Mouse (Mus musculus) hindbrain, embryonic 13.5 days (tissue): ENCODE data around the gene Gpr18. TPM values are rescaled to one million over a fixed set of nuclear protein-coding genes. Genes with fewer than 3 reads are reported as not detected.

Experiments
- ATAC-seq: fragments of 200-750 bp; cut with Nextera tagmentation; 2 replicates; pipeline ENCODE4 v1.8.0; 2017; ENCODE audit warnings: moderate TSS enrichment; ENCODE audit not compliant: low FRiP score
- H3K27ac ChIP-seq: fragments of 300-500 bp; sonication (generic); 2 replicates; pipeline ENCODE4 v1.5.1; 2015; ENCODE audit warnings: inconsistent platforms, mild to moderate bottlenecking, moderate library complexity
- H3K27me3 ChIP-seq: fragments of 300-500 bp; sonication (generic); 2 replicates; pipeline ENCODE4 v1.6.1; 2015; ENCODE audit warnings: mild to moderate bottlenecking, inconsistent platforms
- H3K36me3 ChIP-seq: fragments of 300-500 bp; sonication (generic); 2 replicates; pipeline ENCODE4 v1.6.1; 2015; ENCODE audit warnings: mild to moderate bottlenecking, inconsistent platforms
- H3K4me1 ChIP-seq: fragments of 300-500 bp; sonication (generic); replicated peaks from 2 replicates; pipeline ENCODE4 v1.6.1; 2015; ENCODE audit warnings: inconsistent platforms
- H3K4me2 ChIP-seq: fragments of 300-500 bp; sonication (generic); 2 replicates; pipeline ENCODE4 v1.6.1; 2015; ENCODE audit warnings: inconsistent platforms, mild to moderate bottlenecking, moderate library complexity
- H3K4me3 ChIP-seq: fragments of 300-500 bp; sonication (generic); 2 replicates; pipeline ENCODE4 v1.5.1; 2015; ENCODE audit warnings: mild to moderate bottlenecking, inconsistent platforms
- H3K9ac ChIP-seq: fragments of 300-500 bp; sonication (generic); 2 replicates; pipeline ENCODE4 v1.6.1; 2015; ENCODE audit warnings: mild to moderate bottlenecking, inconsistent platforms
- H3K9me3 ChIP-seq: fragments of 300-500 bp; sonication (generic); 2 replicates; pipeline ENCODE4 v1.6.1; 2016; ENCODE audit warnings: inconsistent platforms
- WGBS: fragments of 180-500 bp; shearing (Covaris S2); methylation state at CpG from one replicate; pipeline ENCODE4 v1.1.7; 2015; 5-methylcytosine and 5-hydroxymethylcytosine counted together
- polyA plus RNA-seq: library from polyadenylated mRNA; unstranded; fragments of >200 nt; fragmentation: Nextera tagmentation; extraction: Ambion mirVana; gene quantifications from 2 replicates; pipeline ENCODE4 v1.2.1, GENCODE M21; 2015

Gpr18 gene
- polyA plus RNA-seq, 1 experiment from 2014 or later = 0.36 TPM

DNA sequence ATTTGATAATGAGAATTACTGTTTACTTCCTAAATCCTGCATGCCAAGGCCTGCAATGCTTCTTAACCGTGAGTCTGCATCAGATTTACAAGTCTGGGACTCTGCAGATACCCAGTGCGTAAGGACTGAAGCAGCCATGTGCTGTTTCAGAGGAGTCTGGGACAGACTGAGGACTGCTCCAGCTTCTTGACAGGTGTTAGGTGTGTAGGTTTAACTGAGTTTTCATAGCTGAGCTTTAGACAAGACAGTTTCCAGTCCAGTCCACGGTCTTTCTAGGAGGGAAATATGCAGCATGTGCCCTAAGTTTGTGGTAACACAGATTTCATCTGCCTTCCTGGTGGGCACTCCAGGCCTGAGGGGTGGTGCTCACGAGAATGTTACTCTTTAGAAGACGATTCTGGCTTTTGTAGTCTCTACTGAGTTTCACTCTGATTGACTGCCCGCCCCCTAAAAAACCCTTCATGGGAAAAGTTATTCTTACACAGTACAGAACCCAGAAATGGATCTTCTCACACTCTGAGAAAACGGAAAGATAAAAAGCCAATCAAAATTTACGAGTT is 31.7 kb upstream of the Gpr18 start:
- Histone ChIP-seq H3K9me3 (no peaks in the 10 kb centered on the region), H3K4me1 (no peaks in the 10 kb centered on the region; the same call in 1 of the 2 replicates), H3K4me2 (no peak overlapping the region), H3K4me3 (no peak overlapping the region), H3K36me3 (no peaks in the 10 kb centered on the region), H3K27ac (no peak overlapping the region), H3K9ac (no peak overlapping the region), H3K27me3 (no peaks in the 10 kb centered on the region)
- WGBS = 83% methylated on average over 8 of the region's 8 CpGs
- ATAC-seq = no peak

DNA sequence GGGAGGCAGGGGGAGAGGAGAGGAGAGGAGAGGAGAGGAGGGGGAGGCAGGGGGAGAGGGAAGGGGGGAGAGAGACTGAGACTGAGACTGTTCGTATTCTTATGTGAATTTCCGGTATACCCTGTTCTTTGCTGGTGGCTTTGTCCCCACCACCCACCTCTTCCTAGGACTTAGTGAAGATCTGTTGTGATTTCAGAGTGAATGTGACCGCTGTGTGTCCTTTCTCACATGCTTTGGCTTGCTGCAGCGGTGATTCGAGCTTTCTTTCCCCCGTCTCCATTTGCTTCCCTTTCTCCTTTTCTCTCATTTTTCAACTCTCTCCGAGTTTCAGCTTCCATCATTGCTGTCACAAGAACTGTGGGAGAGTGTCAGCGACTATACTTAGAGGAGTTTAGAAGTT is 31.1 kb upstream of the Gpr18 start:
- no peak for ATAC-seq
- Histone ChIP-seq H3K9ac (no peak overlapping the region), H3K9me3 (no peaks in the 10 kb centered on the region), H3K36me3 (no peaks in the 10 kb centered on the region), H3K27me3 (no peaks in the 10 kb centered on the region), H3K27ac (no peak overlapping the region), H3K4me3 (no peak overlapping the region), H3K4me2 (no peak overlapping the region), H3K4me1 (no peaks in the 10 kb centered on the region; the same call in 1 of the 2 replicates)
- WGBS = 83% methylated on average over 8 of the region's 8 CpGs

DNA sequence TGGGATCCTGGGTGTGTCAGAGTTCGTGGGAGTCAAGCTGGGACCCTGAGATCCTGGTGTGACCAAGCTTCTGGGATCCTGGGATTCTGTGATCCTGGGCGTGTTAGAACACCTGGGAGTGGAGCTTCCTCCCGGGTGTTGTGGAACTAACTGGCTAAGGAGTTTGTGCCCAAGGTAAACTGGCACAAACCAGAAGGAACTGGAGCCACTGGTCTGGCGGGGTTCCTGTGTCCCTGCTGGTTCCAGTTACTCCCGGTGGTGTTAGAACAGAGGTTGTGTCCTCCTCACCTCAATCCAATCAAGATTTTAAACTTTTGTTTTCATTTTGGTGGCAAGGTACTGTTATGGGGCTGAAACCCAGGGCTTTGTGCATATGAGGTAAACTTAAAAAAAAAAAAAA is 30.6 kb upstream of the Gpr18 start:
- Histone ChIP-seq H3K4me3 (no peak overlapping the region), H3K9ac (no peak overlapping the region), H3K36me3 (no peaks in the 10 kb centered on the region), H3K27me3 (no peaks in the 10 kb centered on the region), H3K27ac (no peak overlapping the region), H3K9me3 (no peaks in the 10 kb centered on the region), H3K4me1 (no peaks in the 10 kb centered on the region; the same call in 1 of the 2 replicates), H3K4me2 (no peak overlapping the region)
- no peak for ATAC-seq
- WGBS = 83% methylated on average over 5 of the region's 5 CpGs

DNA sequence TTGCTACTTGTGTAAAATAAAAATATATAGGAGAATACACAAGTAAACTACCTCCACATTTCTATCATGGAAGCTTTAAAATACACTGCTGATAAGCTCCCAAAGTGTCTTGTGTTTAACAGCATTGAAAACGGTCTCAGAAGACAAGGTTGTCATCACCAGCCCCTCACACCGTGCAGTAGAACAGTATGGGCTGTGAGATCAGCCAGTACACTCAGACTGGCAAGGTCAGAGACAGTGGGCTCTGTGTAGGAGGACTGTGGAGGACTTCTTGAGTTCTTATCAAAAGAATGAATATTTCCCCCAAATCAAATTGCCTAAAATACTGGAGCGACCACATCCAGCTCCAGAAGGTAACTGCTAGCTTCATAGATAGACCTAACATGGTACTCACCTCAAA is 24.0 kb upstream of the Gpr18 start:
- H3K9me3 ChIP-seq = peaks cover 4% of the 10 kb centered on the region; the same call in 1 of the 2 replicates
- H3K4me3 ChIP-seq = no peak overlapping the region
- ATAC-seq = no peak
- H3K4me2 ChIP-seq = no peak overlapping the region
- H3K27ac ChIP-seq = no peak overlapping the region
- H3K36me3 ChIP-seq = peaks cover 18% of the 10 kb centered on the region; the same call in 1 of the 2 replicates
- H3K4me1 ChIP-seq = no peaks in the 10 kb centered on the region
- H3K27me3 ChIP-seq = no peaks in the 10 kb centered on the region
- 93% methylated on average over 3 of the region's 3 CpGs for WGBS
- no peak overlapping the region for H3K9ac ChIP-seq

GRCm38 (mm10) chr14:121938256-121939191 is 22.9 kb upstream of the Gpr18 start:
- Histone ChIP-seq H3K9me3 (peaks cover 4% of the 10 kb centered on the region; the same call in 1 of the 2 replicates), H3K4me2 (no peak overlapping the region), H3K9ac (no peak overlapping the region), H3K4me1 (no peaks in the 10 kb centered on the region), H3K36me3 (peaks cover 26% of the 10 kb centered on the region), H3K27me3 (no peaks in the 10 kb centered on the region), H3K27ac (no peak overlapping the region), H3K4me3 (no peak overlapping the region)
- 96% methylated on average over 11 of the region's 11 CpGs for WGBS
- ATAC-seq = no peak

DNA sequence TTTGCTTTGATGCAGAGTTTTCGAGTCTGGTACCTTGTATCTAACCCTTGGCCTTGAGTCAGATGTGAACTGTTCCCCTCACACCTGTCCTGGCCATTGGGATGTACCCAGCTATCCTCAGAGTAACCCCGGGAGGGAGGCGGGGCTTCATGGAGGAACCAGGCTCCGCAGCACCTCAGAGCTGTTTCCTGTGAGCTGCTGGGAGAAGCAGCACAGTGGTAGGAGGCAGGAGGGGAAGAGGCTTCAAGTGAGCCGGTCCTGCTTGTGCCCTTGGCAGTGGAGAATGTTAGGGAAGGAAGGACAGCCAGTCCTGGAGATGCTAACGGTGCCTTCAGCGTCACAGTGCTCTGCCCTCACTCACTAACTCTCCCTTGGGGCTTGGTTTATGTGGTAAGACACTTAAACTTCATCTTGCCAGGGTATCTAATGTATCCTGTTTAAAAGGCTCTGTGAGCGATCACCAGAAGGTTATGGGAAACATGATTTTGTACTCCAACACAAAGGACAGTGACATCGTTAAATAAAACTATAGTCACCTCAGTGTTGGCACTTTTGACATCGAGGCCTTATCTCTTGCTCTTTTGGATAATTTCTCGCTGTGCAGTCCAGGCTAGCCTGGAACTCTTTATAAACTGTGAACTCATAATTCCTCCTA is 22.1 kb upstream of the Gpr18 start:
- H3K9ac ChIP-seq = no peak overlapping the region
- 90% methylated on average over 11 of the region's 11 CpGs for WGBS
- H3K27ac ChIP-seq = no peak overlapping the region
- ATAC-seq = no peak
- H3K27me3 ChIP-seq = no peaks in the 10 kb centered on the region
- H3K4me2 ChIP-seq = no peak overlapping the region
- peaks cover 27% of the 10 kb centered on the region for H3K36me3 ChIP-seq
- H3K4me1 ChIP-seq = no peaks in the 10 kb centered on the region
- peaks cover 4% of the 10 kb centered on the region; the same call in 1 of the 2 replicates for H3K9me3 ChIP-seq
- H3K4me3 ChIP-seq = no peak overlapping the region

GRCm38 (mm10) chr14:121936856-121937255 is 21.3 kb upstream of the Gpr18 start:
- H3K27me3 ChIP-seq = no peaks in the 10 kb centered on the region
- peaks cover 2% of the 10 kb centered on the region for H3K4me1 ChIP-seq
- no peak overlapping the region for H3K9ac ChIP-seq
- peaks cover 27% of the 10 kb centered on the region for H3K36me3 ChIP-seq
- 81% methylated on average over 8 of the region's 8 CpGs for WGBS
- ATAC-seq = no peak
- H3K4me2 ChIP-seq = no peak overlapping the region
- peaks cover 4% of the 10 kb centered on the region; the same call in 1 of the 2 replicates for H3K9me3 ChIP-seq
- H3K4me3 ChIP-seq = no peak overlapping the region
- no peak overlapping the region for H3K27ac ChIP-seq

GRCm38 (mm10) chr14:121936356-121936755 is 20.8 kb upstream of the Gpr18 start:
- no peak overlapping the region for H3K4me3 ChIP-seq
- peaks cover 7% of the 10 kb centered on the region for H3K4me1 ChIP-seq
- H3K27ac ChIP-seq = no peak overlapping the region
- no peak for ATAC-seq
- no peak overlapping the region for H3K9ac ChIP-seq
- H3K9me3 ChIP-seq = peaks cover 4% of the 10 kb centered on the region; the same call in 1 of the 2 replicates
- peaks cover 27% of the 10 kb centered on the region for H3K36me3 ChIP-seq
- WGBS = 98% methylated on average over 4 of the region's 4 CpGs
- H3K27me3 ChIP-seq = no peaks in the 10 kb centered on the region
- H3K4me2 ChIP-seq = no peak overlapping the region

GRCm38 (mm10) chr14:121934597-121934946 is 19.0 kb upstream of the Gpr18 start:
- H3K9ac ChIP-seq = no peak overlapping the region
- H3K4me3 ChIP-seq = no peak overlapping the region
- H3K36me3 ChIP-seq = peaks cover 27% of the 10 kb centered on the region
- H3K4me1 ChIP-seq = peaks cover 7% of the 10 kb centered on the region
- ATAC-seq = no peak
- no peaks in the 10 kb centered on the region; the same call in 1 of the 2 replicates for H3K9me3 ChIP-seq
- H3K27ac ChIP-seq = no peak overlapping the region
- no peak overlapping the region for H3K4me2 ChIP-seq
- no peaks in the 10 kb centered on the region for H3K27me3 ChIP-seq
- 94% methylated on average over 5 of the region's 5 CpGs for WGBS

DNA sequence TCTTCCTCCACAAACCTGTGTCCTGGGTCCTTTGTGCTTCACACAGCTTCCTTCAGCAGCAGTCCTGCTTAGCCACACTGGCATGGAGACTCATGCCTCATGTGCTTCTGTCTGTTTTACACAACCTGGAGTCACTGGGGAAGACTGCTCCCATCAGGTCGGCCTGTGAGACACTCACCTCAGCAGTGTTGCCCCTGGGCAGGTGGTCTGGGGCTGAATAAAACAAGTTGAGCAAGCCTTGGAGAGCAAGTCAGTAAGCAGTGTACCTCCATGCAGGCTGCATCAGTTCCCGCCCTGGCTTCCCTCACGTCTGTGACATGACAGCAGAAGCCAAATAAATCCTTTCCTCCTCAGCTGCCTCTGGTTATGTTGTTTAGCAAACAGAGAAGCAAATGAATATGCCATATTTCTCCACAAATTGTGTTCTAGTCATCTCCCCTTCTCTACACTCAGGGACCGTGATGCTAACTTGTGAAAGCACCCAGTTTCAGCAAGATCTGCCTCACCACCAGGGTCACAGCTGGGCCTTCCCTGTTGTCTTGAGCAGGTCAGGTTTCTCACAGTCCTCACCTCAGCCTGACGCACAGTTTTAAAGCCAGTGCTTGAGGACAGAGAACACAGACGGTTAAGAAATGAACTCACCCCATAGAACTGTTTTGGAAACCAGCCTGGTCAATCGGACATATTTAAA is 18.5 kb upstream of the Gpr18 start:
- no peak overlapping the region for H3K9ac ChIP-seq
- no peak overlapping the region for H3K4me2 ChIP-seq
- no peak for ATAC-seq
- H3K4me1 ChIP-seq = peaks cover 7% of the 10 kb centered on the region
- H3K9me3 ChIP-seq = no peaks in the 10 kb centered on the region; the same call in 1 of the 2 replicates
- no peaks in the 10 kb centered on the region for H3K27me3 ChIP-seq
- no peak overlapping the region for H3K4me3 ChIP-seq
- peaks cover 27% of the 10 kb centered on the region for H3K36me3 ChIP-seq
- WGBS = 98% methylated on average over 7 of the region's 7 CpGs
- H3K27ac ChIP-seq = no peak overlapping the region

DNA sequence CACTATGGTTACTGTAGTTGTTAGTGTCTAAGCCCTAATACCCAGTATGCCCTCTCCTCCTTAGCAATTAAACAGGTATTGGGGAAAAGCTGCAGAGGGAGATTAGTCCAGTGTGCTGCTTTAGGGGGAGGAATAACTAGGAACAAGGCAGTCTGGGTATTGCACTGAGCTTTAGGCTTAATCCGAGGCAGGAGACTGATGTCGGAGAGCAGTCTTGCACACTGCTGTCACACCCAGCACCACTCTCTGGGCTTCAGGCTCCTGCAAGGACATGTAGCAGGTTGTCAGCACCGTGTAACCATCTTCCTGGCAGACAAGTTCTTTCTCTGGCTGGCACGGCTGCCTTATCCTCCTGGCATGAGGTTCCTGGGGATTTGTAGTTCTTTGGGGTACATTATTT is 16.6 kb upstream of the Gpr18 start:
- H3K27ac ChIP-seq = peak overlapping the region; percentile 25; the same call in 1 of the 2 replicates
- no peak for ATAC-seq
- no peaks in the 10 kb centered on the region; the same call in 1 of the 2 replicates for H3K9me3 ChIP-seq
- H3K9ac ChIP-seq = no peak overlapping the region
- H3K27me3 ChIP-seq = no peaks in the 10 kb centered on the region
- 86% methylated on average over 4 of the region's 4 CpGs for WGBS
- H3K4me2 ChIP-seq = no peak overlapping the region
- H3K4me3 ChIP-seq = no peak overlapping the region
- peaks cover 27% of the 10 kb centered on the region for H3K36me3 ChIP-seq
- H3K4me1 ChIP-seq = peaks cover 7% of the 10 kb centered on the region

DNA sequence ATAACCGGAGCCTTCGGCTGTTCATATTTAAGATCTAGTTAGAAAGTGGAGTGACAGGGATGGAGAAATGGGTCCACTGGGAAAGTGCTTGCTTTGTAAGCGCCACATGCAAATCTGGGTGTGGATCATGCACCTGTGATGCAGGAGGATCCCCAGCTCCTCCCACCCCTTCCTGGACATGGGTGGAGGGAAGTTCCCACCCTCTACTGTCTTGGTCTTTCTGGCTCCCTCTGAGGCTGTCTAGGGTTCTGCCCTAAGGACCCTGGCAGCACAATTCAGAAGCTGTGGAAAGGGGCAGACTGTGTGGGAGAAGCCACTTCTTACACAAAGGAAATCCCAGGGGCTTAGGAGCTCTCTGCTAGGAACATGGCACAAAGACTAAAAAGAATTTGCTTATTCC is 16.0 kb upstream of the Gpr18 start:
- 93% methylated on average over 3 of the region's 3 CpGs for WGBS
- H3K27ac ChIP-seq = 0 out of 2 replicates have a peak overlapping the region, but pooled peaks have one; percentile 25

More for the DNA sequence above, 16.0 kb upstream of the Gpr18 start:
- H3K27me3 ChIP-seq = no peaks in the 10 kb centered on the region
- no peak for ATAC-seq
- no peak overlapping the region for H3K4me2 ChIP-seq
- H3K4me3 ChIP-seq = no peak overlapping the region
- no peaks in the 10 kb centered on the region; the same call in 1 of the 2 replicates for H3K9me3 ChIP-seq
- no peak overlapping the region for H3K9ac ChIP-seq
- H3K4me1 ChIP-seq = peaks cover 7% of the 10 kb centered on the region
- H3K36me3 ChIP-seq = peaks cover 26% of the 10 kb centered on the region
